Mouse (Mus musculus): Measurements from ENCODE around the gene Ccdc171. TPM values are rescaled to one million over a fixed set of nuclear protein-coding genes. Genes with fewer than 3 reads are reported as not detected.

Gene Ccdc171
- 0.45 and 0.91 TPM in 2 replicates for polyA plus RNA-seq (2012; rRNA removed; ENCODE audit: low replicate concordance)

DNA sequence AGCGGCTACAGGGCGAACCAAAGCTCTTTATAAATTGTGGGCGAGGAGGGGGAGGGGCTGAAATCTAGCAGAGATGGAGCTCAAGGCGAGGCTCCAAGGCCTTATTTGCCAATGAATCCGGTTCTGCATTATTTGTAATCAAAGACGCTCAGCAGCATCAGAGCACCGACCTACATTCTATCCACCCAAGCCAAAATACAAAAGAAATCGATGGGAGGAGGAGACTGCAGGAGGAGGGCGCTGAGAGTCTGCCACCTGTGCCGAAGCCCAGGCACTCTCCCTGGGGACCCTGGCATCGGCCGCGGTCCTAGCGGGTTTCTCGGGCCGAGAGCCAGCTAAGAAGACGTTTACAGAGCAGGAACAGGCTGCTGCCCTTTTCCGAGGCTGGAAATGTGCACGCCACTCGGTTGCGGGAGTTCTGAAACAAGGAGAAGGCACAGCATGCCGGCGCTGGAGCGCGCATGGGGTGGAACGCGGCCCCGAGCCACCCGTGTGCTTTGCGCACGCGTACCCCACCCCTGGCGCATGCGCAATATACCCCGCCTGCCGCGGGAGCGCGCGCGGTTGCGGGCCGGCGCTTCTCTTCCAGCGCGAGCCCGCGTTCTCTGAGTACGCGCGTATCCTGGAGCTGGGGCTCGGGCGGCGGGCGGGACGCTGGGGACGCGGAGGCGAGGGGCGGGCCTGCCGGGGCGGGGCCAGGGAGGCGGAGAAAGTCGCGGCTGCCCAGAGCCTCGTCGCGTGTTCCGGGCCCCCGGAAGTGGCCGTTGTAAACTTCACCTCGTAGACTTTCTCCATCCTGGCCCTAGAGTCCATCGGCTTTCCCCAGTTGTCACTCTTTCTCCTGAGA, at the start of gene Ccdc171:
TSS of gene Ccdc171 (plus strand) at position 703 of the 847 bp plus-strand sequence.

DNA sequence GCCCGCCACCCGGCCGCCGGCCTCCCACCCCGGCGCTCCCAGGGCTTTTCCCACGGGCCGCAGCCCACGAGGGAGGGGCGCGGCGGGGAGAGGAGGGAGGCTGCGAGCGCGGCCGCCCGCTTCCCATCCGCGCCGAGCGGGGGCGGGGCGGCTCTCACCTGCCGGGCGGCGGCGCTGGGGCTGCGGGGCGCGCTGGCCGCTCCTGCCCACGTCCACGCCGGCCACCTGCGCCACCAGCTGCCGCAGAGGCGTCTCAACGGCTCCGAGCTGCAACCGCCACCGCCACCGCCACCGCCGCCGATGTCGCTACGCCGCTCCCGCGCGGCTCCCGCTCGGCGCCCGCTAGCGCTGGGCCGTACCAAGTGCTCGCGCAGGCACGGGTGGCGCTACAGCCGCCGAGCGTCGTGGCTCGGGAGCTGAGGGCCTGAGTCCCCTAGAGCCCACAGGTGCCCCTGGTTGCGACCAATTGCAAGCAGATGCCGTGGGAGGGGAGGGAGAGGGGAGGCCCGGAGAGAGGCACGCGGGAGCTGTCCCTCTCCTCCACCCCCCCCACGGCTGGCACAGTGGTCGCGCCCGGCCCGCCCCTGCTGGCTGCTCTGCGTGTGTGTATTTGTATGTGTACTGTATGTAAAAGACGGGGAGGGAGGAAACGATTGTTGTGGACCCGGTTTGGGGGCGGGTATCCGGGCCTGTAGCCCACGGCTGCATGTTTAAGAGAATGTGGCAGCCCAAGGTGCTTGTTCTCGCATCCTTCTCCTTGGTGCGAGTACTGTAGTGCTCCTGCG, 39.0 kb upstream of the Ccdc171 start, which contains the start of gene Psip1:
TSS of gene Psip1 (minus strand) at position 343 of the 785 bp plus-strand sequence.

Other genes with a start within 250 kb of the Ccdc171 start
- gene Ttc39b, start 201.3 kb upstream of the Ccdc171 start, polyA plus RNA-seq (2012; rRNA removed; ENCODE audit: low replicate concordance), result 2.9 and 5.9 TPM in 2 replicates
- gene Snapc3, start 107.8 kb upstream of the Ccdc171 start, polyA plus RNA-seq (2012; rRNA removed; ENCODE audit: low replicate concordance), result 15.5 and 25.4 TPM in 2 replicates
- 12.0 and 29.7 TPM in 2 replicates for gene Psip1, start 39.1 kb upstream of the Ccdc171 start, polyA plus RNA-seq (2012; rRNA removed; ENCODE audit: low replicate concordance)

Measured in mammary gland, adult 2 months (tissue).